Mouse (Mus musculus): ENCODE results near the gene Gpr1. TPM values are rescaled to one million over a fixed set of nuclear protein-coding genes. Genes with fewer than 3 reads are reported as not detected.

Gpr1 gene
- polyA plus RNA-seq (2016; fragmentation: Nextera tagmentation; extraction: Ambion mirVana): 0.11 TPM in 1 of 2 replicates, not detected in the other

DNA sequence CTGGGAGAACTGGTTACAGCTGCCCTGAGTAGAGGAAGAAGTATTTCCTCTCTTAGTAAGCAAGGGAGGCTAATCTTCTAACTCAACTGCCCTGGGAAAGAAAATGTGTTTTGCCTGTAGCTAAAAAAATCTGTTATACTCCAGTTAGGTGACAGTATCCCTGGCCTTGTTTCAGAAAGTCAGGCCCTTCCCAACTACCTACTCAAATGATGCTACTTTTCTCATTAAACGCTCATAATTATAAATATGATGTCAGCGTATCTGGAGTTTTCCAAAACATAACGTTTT, at the start of gene Gpr1:
TSS of gene Gpr1 (minus strand) at position 273 of the 288 bp plus-strand sequence.
- H3K4me3 ChIP-seq: peak within 1 kb of the TSS; percentile 29; the same call in 1 of the 2 replicates
- H3K9me3 ChIP-seq (replicated peaks): peaks cover 3% of the 10 kb centered on the region; the same call in 1 of the 2 replicates
- peaks cover 7% of the 10 kb centered on the region; the same call in 1 of the 2 replicates for H3K4me1 ChIP-seq (replicated peaks)
- H3K27ac ChIP-seq (ENCODE audit: poor library complexity, severe bottlenecking): no peak within 1 kb of the TSS
- WGBS: 31% methylated on average over 3 of the region's 3 CpGs
- H3K9ac ChIP-seq: peak within 1 kb of the TSS; percentile 56
- no peaks in the 10 kb centered on the region for H3K36me3 ChIP-seq
- H3K4me2 ChIP-seq: peak within 1 kb of the TSS; percentile 62
- ATAC-seq (ENCODE audit: insufficient number of reproducible peaks, low FRiP score): no peak
- H3K27me3 ChIP-seq (replicated peaks): no peaks in the 10 kb centered on the region

DNA sequence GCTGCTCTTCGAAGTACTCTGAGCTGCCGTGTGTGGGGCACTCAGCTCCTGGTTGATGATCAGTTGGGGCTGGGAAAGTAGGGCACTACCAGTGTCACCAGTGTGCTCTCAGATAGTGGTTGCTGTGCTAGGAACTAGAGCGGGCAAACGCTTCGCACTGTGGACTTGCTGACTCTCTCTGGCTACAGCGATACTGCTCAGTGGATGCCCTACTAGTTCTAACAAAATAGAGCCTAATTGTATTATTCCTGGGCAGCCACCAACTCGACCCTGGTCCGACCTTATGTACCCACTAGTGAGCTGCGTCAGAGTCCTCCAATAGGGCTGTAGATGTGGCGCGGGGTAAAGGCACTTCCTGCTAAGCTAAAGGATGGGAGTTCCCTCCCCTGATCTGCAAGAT, 49.3 kb upstream of the Gpr1 start:
- Histone ChIP-seq H3K4me3 (no peak overlapping the region), H3K4me2 (no peak overlapping the region), H3K9ac (no peak overlapping the region), H3K9me3 (replicated peaks) (no peaks in the 10 kb centered on the region), H3K27ac (ENCODE audit: poor library complexity, severe bottlenecking) (no peak overlapping the region), H3K27me3 (replicated peaks) (peaks cover 74% of the 10 kb centered on the region), H3K4me1 (replicated peaks) (no peaks in the 10 kb centered on the region), H3K36me3 (no peaks in the 10 kb centered on the region)
- ATAC-seq (ENCODE audit: insufficient number of reproducible peaks, low FRiP score): no peak
- WGBS: 39% methylated on average over 11 of the region's 11 CpGs

DNA sequence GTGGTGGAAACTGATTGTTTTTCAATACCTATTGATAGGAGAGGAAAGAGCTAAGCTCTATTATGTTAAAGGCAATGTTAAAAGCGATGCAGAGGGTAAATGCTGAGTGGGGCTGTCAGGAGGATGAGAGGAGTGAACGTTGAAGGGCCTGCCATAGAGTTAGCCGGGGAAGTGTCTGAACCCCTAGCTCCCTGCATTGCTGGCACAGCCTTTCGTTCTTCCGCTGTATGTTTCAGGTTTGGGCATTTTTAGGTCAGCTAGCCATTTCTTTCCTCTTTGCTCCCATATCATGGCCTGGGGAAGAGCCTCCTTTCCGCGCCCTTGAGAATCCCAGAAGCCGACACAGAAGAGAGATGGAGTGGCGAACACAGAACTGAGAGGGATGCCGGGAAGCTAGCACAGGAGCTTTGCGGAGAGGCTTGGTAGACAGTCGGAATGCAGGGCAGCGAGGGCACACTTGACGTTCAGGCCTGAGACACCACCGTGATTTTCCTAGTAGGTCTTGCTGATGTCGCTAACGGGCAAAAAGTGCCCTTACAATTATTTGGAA, 46.8 kb upstream of the Gpr1 start:
- no peak overlapping the region for H3K9ac ChIP-seq
- no peaks in the 10 kb centered on the region for H3K9me3 ChIP-seq (replicated peaks)
- no peaks in the 10 kb centered on the region for H3K4me1 ChIP-seq (replicated peaks)
- no peak overlapping the region for H3K4me2 ChIP-seq
- H3K36me3 ChIP-seq: no peaks in the 10 kb centered on the region
- H3K4me3 ChIP-seq: no peak overlapping the region
- peaks cover 78% of the 10 kb centered on the region for H3K27me3 ChIP-seq (replicated peaks)
- WGBS: 48% methylated on average over 17 of the region's 17 CpGs
- H3K27ac ChIP-seq (ENCODE audit: poor library complexity, severe bottlenecking): no peak overlapping the region
- no peak for ATAC-seq (ENCODE audit: insufficient number of reproducible peaks, low FRiP score)

DNA sequence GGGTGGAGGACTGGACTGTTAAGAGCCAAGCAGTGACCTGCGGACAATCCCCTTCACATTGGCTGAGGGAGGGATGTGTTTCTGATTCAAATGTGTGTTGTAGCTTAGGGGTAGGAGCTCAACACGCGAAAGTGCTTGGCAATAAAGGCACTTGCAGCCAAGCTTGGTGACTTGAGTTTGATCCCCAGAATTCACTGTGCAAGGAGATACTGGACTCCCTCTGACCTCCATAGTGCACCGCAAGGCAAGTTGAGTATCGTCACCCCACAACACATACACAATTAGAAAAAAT, 46.3 kb upstream of the Gpr1 start:
- H3K4me3 ChIP-seq: no peak overlapping the region
- H3K4me1 ChIP-seq (replicated peaks): no peaks in the 10 kb centered on the region
- H3K27ac ChIP-seq (ENCODE audit: poor library complexity, severe bottlenecking): no peak overlapping the region
- H3K9me3 ChIP-seq (replicated peaks): no peaks in the 10 kb centered on the region
- WGBS: 32% methylated on average over 5 of the region's 5 CpGs
- H3K4me2 ChIP-seq: no peak overlapping the region
- H3K36me3 ChIP-seq: no peaks in the 10 kb centered on the region
- H3K9ac ChIP-seq: no peak overlapping the region
- peaks cover 78% of the 10 kb centered on the region for H3K27me3 ChIP-seq (replicated peaks)
- no peak for ATAC-seq (ENCODE audit: insufficient number of reproducible peaks, low FRiP score)

DNA sequence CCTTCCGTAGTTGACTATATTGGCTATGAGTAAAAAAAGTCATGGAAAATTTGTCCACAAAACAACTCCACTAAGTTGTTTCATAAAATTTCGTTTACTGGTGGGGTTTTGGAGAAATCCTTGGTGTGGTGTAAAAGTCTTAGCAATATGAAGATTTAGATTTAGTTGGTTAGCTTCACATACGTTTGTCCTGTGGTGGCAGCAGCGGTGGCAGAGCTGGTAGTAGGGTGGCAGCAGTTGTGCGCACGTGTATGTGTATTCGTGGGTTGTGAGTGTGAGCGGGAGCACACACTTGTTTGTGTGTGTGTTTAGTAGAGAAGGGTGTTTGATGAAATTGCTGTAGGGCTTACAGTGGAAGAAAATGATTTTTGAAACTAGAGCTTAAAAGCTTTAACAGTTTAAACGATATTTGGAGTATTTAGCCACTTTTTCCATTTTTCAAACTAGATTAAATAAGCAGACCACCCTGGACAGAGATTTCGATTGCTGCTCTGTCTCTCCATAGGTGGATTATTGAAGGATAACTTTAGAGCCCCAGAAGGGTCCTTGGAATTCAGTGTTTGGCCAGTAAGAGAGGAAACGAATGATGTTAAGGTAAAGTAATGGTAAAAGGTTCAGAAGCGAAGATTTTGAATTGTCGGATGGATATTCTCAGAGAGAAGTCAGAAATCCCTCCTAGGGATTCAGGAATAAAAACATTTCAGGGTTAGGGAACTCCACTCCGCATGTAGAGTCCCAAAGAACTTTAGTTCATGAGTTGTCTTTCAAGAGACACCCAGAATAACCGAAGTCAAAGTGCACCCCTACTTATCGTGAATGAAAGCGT, 45.8 kb upstream of the Gpr1 start:
- Histone ChIP-seq H3K9me3 (replicated peaks) (no peaks in the 10 kb centered on the region), H3K36me3 (no peaks in the 10 kb centered on the region), H3K4me2 (no peak overlapping the region), H3K4me1 (replicated peaks) (no peaks in the 10 kb centered on the region), H3K9ac (no peak overlapping the region), H3K27me3 (replicated peaks) (peaks cover 78% of the 10 kb centered on the region), H3K27ac (ENCODE audit: poor library complexity, severe bottlenecking) (no peak overlapping the region), H3K4me3 (no peak overlapping the region)
- no peak for ATAC-seq (ENCODE audit: insufficient number of reproducible peaks, low FRiP score)
- WGBS: 43% methylated on average over 17 of the region's 17 CpGs

DNA sequence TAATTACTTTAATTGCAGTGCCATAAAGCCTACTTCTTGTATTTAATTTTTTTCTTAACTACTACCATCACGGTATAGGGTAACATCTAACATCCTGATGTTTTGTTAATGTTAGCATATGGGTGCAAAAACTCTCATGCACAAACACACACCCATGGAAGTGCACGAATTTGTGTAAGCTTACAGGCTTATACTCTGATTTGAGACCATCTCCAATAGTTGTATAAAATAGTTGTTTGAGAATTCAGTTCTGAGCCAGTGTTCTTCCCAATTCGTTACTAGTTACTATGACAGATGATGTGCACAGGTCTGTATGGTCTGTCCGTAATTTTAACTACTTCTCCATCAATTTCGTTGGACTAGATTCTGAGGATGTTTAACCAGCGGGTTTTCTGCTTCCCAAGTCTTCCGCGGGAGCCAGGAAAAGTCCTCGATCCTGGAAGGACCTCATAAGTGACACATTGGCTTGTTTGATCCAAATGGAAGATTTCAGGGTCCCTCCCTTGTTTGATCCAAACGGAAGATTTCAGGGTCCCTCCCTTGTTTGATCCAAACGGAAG, 45.0 kb upstream of the Gpr1 start:
- no peak for ATAC-seq (ENCODE audit: insufficient number of reproducible peaks, low FRiP score)
- WGBS: 33% methylated on average over 11 of the region's 11 CpGs

DNA sequence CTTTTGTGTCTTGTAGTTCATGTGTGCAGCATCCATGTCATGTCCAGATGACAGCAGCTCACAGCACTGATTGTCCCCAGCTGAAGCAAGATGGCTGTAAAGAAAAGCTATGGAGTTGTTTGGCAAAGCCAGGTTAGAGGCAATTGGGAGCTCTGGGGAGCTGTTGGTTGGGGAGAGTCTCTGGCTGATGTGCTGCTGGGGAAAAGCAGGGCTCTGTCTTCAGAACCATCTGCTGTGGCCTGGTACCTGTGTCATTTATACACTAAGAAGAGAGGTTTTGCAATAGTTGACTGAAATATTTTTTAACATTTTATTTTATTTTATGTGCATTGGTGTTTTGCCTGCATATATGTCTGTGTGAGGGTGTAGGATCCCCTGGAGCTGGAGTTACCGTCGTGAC, 44.2 kb upstream of the Gpr1 start:
- WGBS: 36% methylated on average over 2 of the region's 2 CpGs
- Histone ChIP-seq H3K4me2 (no peak overlapping the region), H3K9ac (no peak overlapping the region)

More for the DNA sequence above, 45.0 kb upstream of the Gpr1 start:
- H3K27ac ChIP-seq (ENCODE audit: poor library complexity, severe bottlenecking): no peak overlapping the region
- no peaks in the 10 kb centered on the region for H3K9me3 ChIP-seq (replicated peaks)
- H3K4me2 ChIP-seq: no peak overlapping the region
- no peaks in the 10 kb centered on the region for H3K36me3 ChIP-seq
- no peaks in the 10 kb centered on the region for H3K4me1 ChIP-seq (replicated peaks)
- H3K4me3 ChIP-seq: no peak overlapping the region
- no peak overlapping the region for H3K9ac ChIP-seq
- peaks cover 74% of the 10 kb centered on the region for H3K27me3 ChIP-seq (replicated peaks)

DNA sequence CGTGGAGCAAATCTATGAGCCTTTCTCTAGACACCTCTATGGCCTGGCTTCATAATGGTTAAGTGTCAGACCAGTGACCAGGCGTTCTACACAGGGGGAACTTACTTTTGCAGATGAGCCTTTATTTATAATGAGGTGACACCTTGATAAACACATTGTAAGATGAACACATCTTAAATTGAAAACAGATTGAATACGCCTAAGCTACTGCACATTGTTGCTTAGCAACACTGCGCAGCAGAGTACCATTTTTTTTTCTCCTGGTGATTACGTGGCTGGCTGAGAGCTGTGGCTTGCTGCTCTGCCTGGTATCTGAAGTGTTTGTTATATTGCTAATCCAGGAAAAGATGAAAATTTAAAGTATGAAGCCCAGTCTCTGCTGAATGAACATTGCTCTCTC, 41.7 kb upstream of the Gpr1 start:
- ATAC-seq (ENCODE audit: insufficient number of reproducible peaks, low FRiP score): no peak
- H3K27me3 ChIP-seq (replicated peaks): peaks cover 79% of the 10 kb centered on the region
- H3K27ac ChIP-seq (ENCODE audit: poor library complexity, severe bottlenecking): no peak overlapping the region

More for the DNA sequence above, 44.2 kb upstream of the Gpr1 start:
- no peak for ATAC-seq (ENCODE audit: insufficient number of reproducible peaks, low FRiP score)
- no peaks in the 10 kb centered on the region for H3K36me3 ChIP-seq
- peaks cover 69% of the 10 kb centered on the region for H3K27me3 ChIP-seq (replicated peaks)
- no peak overlapping the region for H3K4me3 ChIP-seq
- no peaks in the 10 kb centered on the region for H3K9me3 ChIP-seq (replicated peaks)
- H3K4me1 ChIP-seq (replicated peaks): no peaks in the 10 kb centered on the region
- H3K27ac ChIP-seq (ENCODE audit: poor library complexity, severe bottlenecking): no peak overlapping the region

DNA sequence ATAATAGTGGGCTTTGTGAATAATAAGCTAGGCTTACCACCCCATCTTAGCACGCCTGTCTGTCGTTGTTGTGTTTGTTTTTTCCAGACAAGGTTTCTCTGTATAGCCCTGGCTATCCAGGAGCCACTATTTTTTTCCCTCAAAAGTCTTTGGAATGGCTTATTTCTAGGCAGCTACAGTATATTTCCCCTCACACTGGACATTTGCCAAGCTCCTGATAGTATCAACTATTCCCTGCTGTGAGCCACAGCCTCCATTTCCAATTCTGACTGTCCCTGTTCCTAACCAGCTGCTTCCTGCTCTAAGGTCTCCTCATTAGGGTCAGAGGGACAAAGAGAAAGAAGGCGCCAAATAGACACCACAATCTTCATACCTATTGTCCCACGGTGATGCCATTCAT, 40.8 kb upstream of the Gpr1 start:
- Histone ChIP-seq H3K27ac (ENCODE audit: poor library complexity, severe bottlenecking) (no peak overlapping the region), H3K4me1 (replicated peaks) (no peaks in the 10 kb centered on the region), H3K9ac (no peak overlapping the region), H3K4me3 (no peak overlapping the region), H3K4me2 (no peak overlapping the region), H3K9me3 (replicated peaks) (no peaks in the 10 kb centered on the region), H3K27me3 (replicated peaks) (peaks cover 82% of the 10 kb centered on the region), H3K36me3 (no peaks in the 10 kb centered on the region)
- 23% methylated on average over 4 of the region's 4 CpGs for WGBS
- no peak for ATAC-seq (ENCODE audit: insufficient number of reproducible peaks, low FRiP score)

More for the DNA sequence above, 41.7 kb upstream of the Gpr1 start:
- Histone ChIP-seq H3K9ac (no peak overlapping the region), H3K4me2 (no peak overlapping the region), H3K9me3 (replicated peaks) (no peaks in the 10 kb centered on the region), H3K4me1 (replicated peaks) (no peaks in the 10 kb centered on the region), H3K36me3 (no peaks in the 10 kb centered on the region), H3K4me3 (no peak overlapping the region)
- WGBS: 33% methylated on average over 5 of the region's 5 CpGs

DNA sequence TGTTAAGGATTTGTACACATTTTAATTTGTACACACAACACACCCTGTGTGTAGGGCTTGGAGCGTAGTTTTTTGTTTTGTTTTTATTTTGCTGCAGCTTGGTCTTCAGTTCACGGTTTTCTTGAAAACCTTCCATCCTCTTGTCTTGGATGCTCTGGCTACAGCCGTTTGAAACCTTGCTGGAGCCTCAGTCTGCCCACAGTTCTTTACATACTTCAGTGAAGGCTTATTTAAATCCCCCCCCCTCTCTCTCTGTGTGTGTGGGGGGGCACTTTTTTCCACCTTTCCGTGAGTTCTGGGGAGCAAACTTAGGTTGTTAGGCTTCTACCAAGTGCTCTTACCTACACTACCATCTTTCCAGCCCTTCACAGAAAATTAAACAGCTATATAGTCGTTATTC, 38.9 kb upstream of the Gpr1 start:
- WGBS: 44% methylated on average over 5 of the region's 5 CpGs
- Histone ChIP-seq H3K27me3 (replicated peaks) (peaks cover 75% of the 10 kb centered on the region), H3K27ac (ENCODE audit: poor library complexity, severe bottlenecking) (no peak overlapping the region), H3K36me3 (no peaks in the 10 kb centered on the region), H3K9me3 (replicated peaks) (no peaks in the 10 kb centered on the region), H3K9ac (no peak overlapping the region), H3K4me2 (no peak overlapping the region), H3K4me3 (no peak overlapping the region), H3K4me1 (replicated peaks) (0 out of 2 replicates have a peak, but pooled peaks cover under 1% of the 10 kb centered on the region)
- no peak for ATAC-seq (ENCODE audit: insufficient number of reproducible peaks, low FRiP score)

DNA sequence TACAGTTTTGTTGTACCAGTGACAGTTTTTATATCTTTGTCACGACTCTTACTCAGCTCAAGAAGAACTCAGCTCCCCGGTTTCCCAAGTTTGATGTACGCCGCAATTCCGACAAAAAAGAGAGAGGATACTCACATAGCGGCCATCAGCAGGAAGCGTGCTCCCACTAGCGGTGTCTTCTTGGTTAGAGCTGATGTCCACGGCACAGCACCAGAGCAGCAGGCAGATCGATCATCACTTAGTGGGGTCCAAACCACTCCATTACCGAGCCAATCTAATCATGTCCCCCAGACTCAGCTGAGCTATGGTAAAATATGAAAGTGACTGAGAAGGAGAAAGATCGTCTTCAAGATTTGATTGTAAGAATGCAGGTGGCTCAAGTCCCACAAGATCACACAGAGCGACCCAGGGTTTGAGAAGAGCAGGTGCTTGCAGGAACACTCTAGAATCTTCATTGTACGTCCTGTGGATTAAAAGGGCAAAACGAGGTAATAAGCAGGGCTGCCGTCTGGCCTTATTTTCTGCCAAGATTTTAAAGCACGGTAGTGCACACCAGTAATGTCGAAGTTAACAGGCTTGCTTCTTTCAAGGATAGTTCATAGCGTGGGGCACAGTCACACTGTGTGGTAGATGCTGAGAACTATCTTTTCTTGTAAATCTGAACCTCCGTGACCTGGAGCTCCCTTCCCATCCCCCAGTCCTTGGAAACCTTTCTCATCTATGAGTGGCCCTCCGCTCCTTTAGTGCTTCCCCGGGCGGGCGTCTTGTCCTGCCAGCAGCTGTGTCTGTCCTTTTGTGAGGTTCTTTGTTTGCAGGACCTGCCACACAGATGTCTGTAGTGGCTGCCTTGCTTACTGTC, 38.2 kb upstream of the Gpr1 start:
- H3K4me3 ChIP-seq: no peak overlapping the region
- 0 out of 2 replicates have a peak, but pooled peaks cover 4% of the 10 kb centered on the region for H3K4me1 ChIP-seq (replicated peaks)
- no peak for ATAC-seq (ENCODE audit: insufficient number of reproducible peaks, low FRiP score)
- WGBS: 45% methylated on average over 24 of the region's 24 CpGs
- H3K27ac ChIP-seq (ENCODE audit: poor library complexity, severe bottlenecking): no peak overlapping the region
- H3K4me2 ChIP-seq: no peak overlapping the region
- no peaks in the 10 kb centered on the region for H3K36me3 ChIP-seq
- H3K9ac ChIP-seq: no peak overlapping the region
- no peaks in the 10 kb centered on the region for H3K9me3 ChIP-seq (replicated peaks)
- peaks cover 70% of the 10 kb centered on the region for H3K27me3 ChIP-seq (replicated peaks)

Data from heart, embryonic 12.5 days (tissue).